Mouse (Mus musculus) thymus, postnatal 14 days (tissue): ENCODE data around the gene Caskin2.
A peak's percentile ranks its signal among the peaks of the same experiment; 100 is the strongest.

ENCODE experiments used
- DNase-seq: peaks from one replicate; pipeline ENCODE4 v3.0.0; 2021

The Caskin2 gene

GRCm38 (mm10) chr11:115805005-115805404 is 8.4 kb downstream of the Caskin2 start:
- DNase-seq: no peak

- no peak for DNase-seq
Measured at GRCm38 (mm10) chr11:115803072-115803709, 10.2 kb downstream of the Caskin2 start.

- no peak for DNase-seq
Measured at GRCm38 (mm10) chr11:115800981-115801380, 12.5 kb downstream of the Caskin2 start.

- no peak for DNase-seq
Measured at GRCm38 (mm10) chr11:115797665-115798064, 15.8 kb downstream of the Caskin2 start.

GRCm38 (mm10) chr11:115796898-115797297 is 16.5 kb downstream of the Caskin2 start:
- no peak for DNase-seq

GRCm38 (mm10) chr11:115792353-115792752 is 21.1 kb downstream of the Caskin2 start:
- no peak for DNase-seq

GRCm38 (mm10) chr11:115791919-115792318 is 21.5 kb downstream of the Caskin2 start:
- DNase-seq: no peak

GRCm38 (mm10) chr11:115789787-115790186 is 23.7 kb downstream of the Caskin2 start:
- DNase-seq: no peak

GRCm38 (mm10) chr11:115786473-115786872 is 27.0 kb downstream of the Caskin2 start:
- no peak for DNase-seq

- no peak for DNase-seq
Measured at GRCm38 (mm10) chr11:115780141-115781070, 33.0 kb downstream of the Caskin2 start.

GRCm38 (mm10) chr11:115779038-115779571 is 34.3 kb downstream of the Caskin2 start:
- DNase-seq: peak; percentile 39

- no peak for DNase-seq
Measured at GRCm38 (mm10) chr11:115777487-115778335, 35.7 kb downstream of the Caskin2 start.

GRCm38 (mm10) chr11:115776954-115777353 is 36.5 kb downstream of the Caskin2 start:
- DNase-seq: no peak

- DNase-seq: no peak
Measured at GRCm38 (mm10) chr11:115775821-115776665, 37.4 kb downstream of the Caskin2 start.

- no peak for DNase-seq
Measured at GRCm38 (mm10) chr11:115774653-115775052, 38.8 kb downstream of the Caskin2 start.

- DNase-seq: no peak
Measured at GRCm38 (mm10) chr11:115768896-115769295, 44.5 kb downstream of the Caskin2 start.

- DNase-seq: no peak
Measured at GRCm38 (mm10) chr11:115766981-115767380, 46.5 kb downstream of the Caskin2 start.

GRCm38 (mm10) chr11:115766356-115766943 is 47.0 kb downstream of the Caskin2 start:
- DNase-seq: no peak

- no peak for DNase-seq
Measured at GRCm38 (mm10) chr11:115765607-115766141, 47.8 kb downstream of the Caskin2 start.

GRCm38 (mm10) chr11:115765103-115765606 is 48.3 kb downstream of the Caskin2 start, which contains the start of gene Tmem94:
TSS of gene Tmem94 (plus strand) at chr11:115765433.
- DNase-seq: peak; percentile 97

- DNase-seq: no peak
Measured at GRCm38 (mm10) chr11:115764698-115765097, 48.7 kb downstream of the Caskin2 start.
